Mouse (Mus musculus): Measurements from ENCODE around the gene Rnf31. TPM values are rescaled to one million over a fixed set of nuclear protein-coding genes. Genes with fewer than 3 reads are reported as not detected.

Rnf31 gene
- polyA plus RNA-seq, 1 experiment from 2014 or later = 9.5 TPM

GRCm38 (mm10) chr14:55644261-55644888 lies 52.9 kb downstream of the Rnf31 start:
- no peak for ATAC-seq (ENCODE audit: low FRiP score, low TSS enrichment)
- no peak for TF ChIP-seq CTCF (IDR thresholded peaks at IDR 0.05; ENCODE audit: low read depth)
- TF ChIP-seq EP300 (optimal IDR thresholded peaks at IDR 0.05) = no peak
- peak overlapping the region; percentile 94 for H3K9ac ChIP-seq (ENCODE audit: low read length)
- WGBS = 17% methylated on average over 17 of the region's 17 CpGs
- peak; percentile 25 for DNase-seq (ENCODE audit: low spot score)
- peak overlapping the region; percentile 78 for H3K4me2 ChIP-seq (replicated peaks; ENCODE audit: low read depth)
- H3K27ac ChIP-seq (replicated peaks) = peak overlapping the region; percentile 96
- H3K27me3 ChIP-seq (ENCODE audit: control insufficient read depth, insufficient read depth, low read length) = no peaks in the 10 kb centered on the region
- H3K4me1 ChIP-seq (replicated peaks; ENCODE audit: control insufficient read depth, insufficient read depth) = no peaks in the 10 kb centered on the region; the same call in none of the 2 replicates
- peak overlapping the region; percentile 88 for H3K4me3 ChIP-seq (ENCODE audit: low read depth, low read length)
- no peaks in the 10 kb centered on the region for H3K9me3 ChIP-seq (ENCODE audit: control insufficient read depth, low read length)
- peaks cover 6% of the 10 kb centered on the region for H3K36me3 ChIP-seq (ENCODE audit: control insufficient read depth, insufficient read depth, low read length)

- no peaks in the 10 kb centered on the region for H3K27me3 ChIP-seq (ENCODE audit: control insufficient read depth, insufficient read depth, low read length)
- no peak within 1 kb of the TSS for H3K4me2 ChIP-seq (replicated peaks; ENCODE audit: low read depth)
- no peak within 1 kb of the TSS for H3K27ac ChIP-seq (replicated peaks)
- H3K9ac ChIP-seq (ENCODE audit: low read length) = no peak within 1 kb of the TSS
- WGBS = 96% methylated on average over 2 of the region's 2 CpGs
- H3K36me3 ChIP-seq (ENCODE audit: control insufficient read depth, insufficient read depth, low read length) = no peaks in the 10 kb centered on the region
- H3K9me3 ChIP-seq (ENCODE audit: control insufficient read depth, low read length) = no peaks in the 10 kb centered on the region
- no peak for ATAC-seq (ENCODE audit: low FRiP score, low TSS enrichment)
- DNase-seq (ENCODE audit: low spot score) = no peak
- no peak within 1 kb of the TSS for H3K4me3 ChIP-seq (ENCODE audit: low read depth, low read length)
- no peaks in the 10 kb centered on the region; the same call in 1 of the 2 replicates for H3K4me1 ChIP-seq (replicated peaks; ENCODE audit: control insufficient read depth, insufficient read depth)
- TF ChIP-seq EP300 (optimal IDR thresholded peaks at IDR 0.05) = no peak
- TF ChIP-seq CTCF (IDR thresholded peaks at IDR 0.05; ENCODE audit: low read depth) = no peak
Measured at GRCm38 (mm10) chr14:55649884-55650283, 58.4 kb downstream of the Rnf31 start, which contains the start of gene Tssk4. Tssk4 (plus strand) TSS chr14:55650184.

DNA sequence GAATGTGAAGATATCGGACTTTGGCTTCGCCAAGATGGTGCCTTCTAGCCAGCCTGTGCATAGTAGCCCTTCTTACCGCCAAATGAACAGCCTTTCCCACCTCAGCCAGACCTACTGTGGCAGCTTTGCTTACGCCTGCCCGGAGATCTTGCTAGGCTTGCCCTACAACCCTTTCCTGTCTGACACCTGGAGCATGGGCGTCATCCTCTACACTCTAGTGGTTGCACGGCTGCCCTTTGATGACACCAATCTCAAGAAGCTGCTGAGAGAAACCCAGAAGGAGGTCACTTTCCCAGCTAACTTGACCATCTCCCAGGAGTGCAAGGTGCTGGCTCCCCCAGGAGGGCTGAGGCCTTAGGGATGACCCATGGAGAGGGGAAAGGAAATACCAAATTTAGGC lies 60.0 kb downstream of the Rnf31 start:
- Histone ChIP-seq H3K9ac (ENCODE audit: low read length) (no peak overlapping the region), H3K4me3 (ENCODE audit: low read depth, low read length) (no peak overlapping the region), H3K4me1 (replicated peaks; ENCODE audit: control insufficient read depth, insufficient read depth) (no peaks in the 10 kb centered on the region), H3K36me3 (ENCODE audit: control insufficient read depth, insufficient read depth, low read length) (no peaks in the 10 kb centered on the region), H3K27ac (replicated peaks) (no peak overlapping the region), H3K9me3 (ENCODE audit: control insufficient read depth, low read length) (no peaks in the 10 kb centered on the region), H3K27me3 (ENCODE audit: control insufficient read depth, insufficient read depth, low read length) (no peaks in the 10 kb centered on the region), H3K4me2 (replicated peaks; ENCODE audit: low read depth) (no peak overlapping the region)
- TF ChIP-seq EP300 (optimal IDR thresholded peaks at IDR 0.05) (no peak), CTCF (IDR thresholded peaks at IDR 0.05; ENCODE audit: low read depth) (no peak)
- DNase-seq (ENCODE audit: low spot score) (no peak), ATAC-seq (ENCODE audit: low FRiP score, low TSS enrichment) (no peak)
- 85% methylated on average over 7 of the region's 7 CpGs for WGBS

Other genes with a start within 250 kb of the Rnf31 start
- 53.7 and 54.5 TPM in 2 replicates for gene Dhrs4, start 113.0 kb upstream of the Rnf31 start, polyA plus RNA-seq (2015; fragmentation: Nextera tagmentation; extraction: Ambion mirVana)
- gene Carmil3, start 101.1 kb upstream of the Rnf31 start, polyA plus RNA-seq (2015; fragmentation: Nextera tagmentation; extraction: Ambion mirVana) = 0.46 and 0.81 TPM in 2 replicates
- gene Cpne6, start 81.3 kb upstream of the Rnf31 start, polyA plus RNA-seq (2015; fragmentation: Nextera tagmentation; extraction: Ambion mirVana) = 0.08 and 0.17 TPM in 2 replicates
- gene Nrl, start 66.7 kb upstream of the Rnf31 start, polyA plus RNA-seq (2015; fragmentation: Nextera tagmentation; extraction: Ambion mirVana) = 0.11 TPM in 1 of 2 replicates, not detected in the other
- 15.7 and 16.1 TPM in 2 replicates for gene Pck2, start 51.4 kb upstream of the Rnf31 start, polyA plus RNA-seq (2015; fragmentation: Nextera tagmentation; extraction: Ambion mirVana)
- 45.9 and 51.0 TPM in 2 replicates for gene Dcaf11, start 31.7 kb upstream of the Rnf31 start, polyA plus RNA-seq (2015; fragmentation: Nextera tagmentation; extraction: Ambion mirVana)
- 0.57 and 0.93 TPM in 2 replicates for gene A730061H03Rik, start 31.3 kb upstream of the Rnf31 start, polyA plus RNA-seq (2015; fragmentation: Nextera tagmentation; extraction: Ambion mirVana)
- 0.30 and 0.35 TPM in 2 replicates for gene Fitm1, start 16.1 kb upstream of the Rnf31 start, polyA plus RNA-seq (2015; fragmentation: Nextera tagmentation; extraction: Ambion mirVana)
- 130 and 136 TPM in 2 replicates for gene Psme1, start 13.6 kb upstream of the Rnf31 start, polyA plus RNA-seq (2015; fragmentation: Nextera tagmentation; extraction: Ambion mirVana)
- 13.1 and 14.5 TPM in 2 replicates for gene Emc9, start 6.4 kb upstream of the Rnf31 start, polyA plus RNA-seq (2015; fragmentation: Nextera tagmentation; extraction: Ambion mirVana)
- gene Psme2, start 595 bp upstream of the Rnf31 start, polyA plus RNA-seq (2015; fragmentation: Nextera tagmentation; extraction: Ambion mirVana) = 268 and 316 TPM in 2 replicates
- 14.1 and 14.7 TPM in 2 replicates for gene Irf9, start 11.9 kb downstream of the Rnf31 start, polyA plus RNA-seq (2015; fragmentation: Nextera tagmentation; extraction: Ambion mirVana)
- 4.5 TPM in 2 replicates for gene Rec8, start 26.3 kb downstream of the Rnf31 start, polyA plus RNA-seq (2015; fragmentation: Nextera tagmentation; extraction: Ambion mirVana)
- gene Ipo4, start 44.2 kb downstream of the Rnf31 start, polyA plus RNA-seq (2015; fragmentation: Nextera tagmentation; extraction: Ambion mirVana) = 28.8 and 38.3 TPM in 2 replicates
- 1.2 and 1.3 TPM in 2 replicates for gene Gm49378, start 46.2 kb downstream of the Rnf31 start, polyA plus RNA-seq (2015; fragmentation: Nextera tagmentation; extraction: Ambion mirVana)
- gene Tm9sf1, start 52.1 kb downstream of the Rnf31 start, polyA plus RNA-seq (2015; fragmentation: Nextera tagmentation; extraction: Ambion mirVana) = 71.7 and 75.6 TPM in 2 replicates
- 0.46 and 0.57 TPM in 2 replicates for gene Tssk4, start 58.5 kb downstream of the Rnf31 start, polyA plus RNA-seq (2015; fragmentation: Nextera tagmentation; extraction: Ambion mirVana)
- 46.5 and 50.6 TPM in 2 replicates for gene Mdp1, start 68.8 kb downstream of the Rnf31 start, polyA plus RNA-seq (2015; fragmentation: Nextera tagmentation; extraction: Ambion mirVana)
- gene Gmpr2, start 80.2 kb downstream of the Rnf31 start, polyA plus RNA-seq (2015; fragmentation: Nextera tagmentation; extraction: Ambion mirVana) = 24.8 and 26.8 TPM in 2 replicates
- 402 and 425 TPM in 2 replicates for gene Nedd8, start 80.4 kb downstream of the Rnf31 start, polyA plus RNA-seq (2015; fragmentation: Nextera tagmentation; extraction: Ambion mirVana)
- 17.5 and 17.8 TPM in 2 replicates for gene Tinf2, start 90.1 kb downstream of the Rnf31 start, polyA plus RNA-seq (2015; fragmentation: Nextera tagmentation; extraction: Ambion mirVana)
- 79.0 and 80.6 TPM in 2 replicates for gene Tgm1, start 122.2 kb downstream of the Rnf31 start, polyA plus RNA-seq (2015; fragmentation: Nextera tagmentation; extraction: Ambion mirVana)
- 25.7 and 27.3 TPM in 2 replicates for gene Rabggta, start 130.6 kb downstream of the Rnf31 start, polyA plus RNA-seq (2015; fragmentation: Nextera tagmentation; extraction: Ambion mirVana)
- 92.3 and 99.5 TPM in 2 replicates for gene Dhrs1, start 154.0 kb downstream of the Rnf31 start, polyA plus RNA-seq (2015; fragmentation: Nextera tagmentation; extraction: Ambion mirVana)
- gene Nop9, start 154.0 kb downstream of the Rnf31 start, polyA plus RNA-seq (2015; fragmentation: Nextera tagmentation; extraction: Ambion mirVana) = 16.8 and 19.8 TPM in 2 replicates
- gene Cideb, start 166.8 kb downstream of the Rnf31 start, polyA plus RNA-seq (2015; fragmentation: Nextera tagmentation; extraction: Ambion mirVana) = 12.3 and 13.6 TPM in 2 replicates
- gene Ltb4r2, start 169.7 kb downstream of the Rnf31 start, polyA plus RNA-seq (2015; fragmentation: Nextera tagmentation; extraction: Ambion mirVana) = 3.2 and 3.8 TPM in 2 replicates
- gene Ltb4r1, start 174.3 kb downstream of the Rnf31 start, polyA plus RNA-seq (2015; fragmentation: Nextera tagmentation; extraction: Ambion mirVana) = 1.8 TPM in 2 replicates
- 2.3 and 2.5 TPM in 2 replicates for gene Adcy4, start 192.4 kb downstream of the Rnf31 start, polyA plus RNA-seq (2015; fragmentation: Nextera tagmentation; extraction: Ambion mirVana)
- gene Ripk3, start 197.2 kb downstream of the Rnf31 start, polyA plus RNA-seq (2015; fragmentation: Nextera tagmentation; extraction: Ambion mirVana) = 8.7 and 13.2 TPM in 2 replicates
- 11.2 and 12.5 TPM in 2 replicates for gene Nfatc4, start 231.4 kb downstream of the Rnf31 start, polyA plus RNA-seq (2015; fragmentation: Nextera tagmentation; extraction: Ambion mirVana)

Data from stomach, postnatal 0 days (tissue).